Mouse (Mus musculus): ENCODE measurements around the gene Gda.

The Gda gene

GRCm38 (mm10) chr19:21373073-21373755 lies 100.0 kb downstream of the Gda start:
- in situ Hi-C loops (cut with MboI, MseI): loop anchor here (5.0 kb wide), 2 partner anchors 189 to 389 kb away; no protein-coding TSS in a partner anchor

GRCm38 (mm10) chr19:21372395-21373072 lies 100.7 kb downstream of the Gda start:
- in situ Hi-C loops (cut with MboI, MseI): loop anchor here (5.0 kb wide), 2 partner anchors 190 to 390 kb away; no protein-coding TSS in a partner anchor

- in situ Hi-C loops (cut with MboI, MseI): loop anchor here (5.0 kb wide), 2 partner anchors 191 to 391 kb away; no protein-coding TSS in a partner anchor
Measured at GRCm38 (mm10) chr19:21371337-21371736, 101.9 kb downstream of the Gda start.

GRCm38 (mm10) chr19:21370782-21371181 lies 102.5 kb downstream of the Gda start:
- in situ Hi-C loops (cut with MboI, MseI): loop anchor here (5.0 kb wide), 2 partner anchors 192 to 392 kb away; no protein-coding TSS in a partner anchor

GRCm38 (mm10) chr19:21369175-21369574 lies 104.1 kb downstream of the Gda start:
- in situ Hi-C loops (cut with MboI, MseI): no loop called here

- in situ Hi-C loops (cut with MboI, MseI): no loop called here
Measured at GRCm38 (mm10) chr19:21368595-21368994, 104.7 kb downstream of the Gda start.

- in situ Hi-C loops (cut with MboI, MseI): no loop called here
Measured at GRCm38 (mm10) chr19:21357792-21358191, 115.5 kb downstream of the Gda start.

GRCm38 (mm10) chr19:21349634-21350033 lies 123.6 kb downstream of the Gda start:
- in situ Hi-C loops (cut with MboI, MseI): no loop called here

GRCm38 (mm10) chr19:21346646-21347045 lies 126.6 kb downstream of the Gda start:
- in situ Hi-C loops (cut with MboI, MseI): no loop called here
